Mouse (Mus musculus) small intestine, adult 10 weeks (tissue): ENCODE results near the gene Slc25a17. TPM values are rescaled to one million over a fixed set of nuclear protein-coding genes. Genes with fewer than 3 reads are reported as not detected.

Experiments
- polyA plus RNA-seq: library from polyadenylated mRNA; stranded (reverse); fragments of 350-450 nt; fragmentation: Illumina TruSeq; extraction: RNeasy Lipid Tissue Mini Kit (QIAGEN cat#74804); gene quantifications from one replicate; pipeline ENCODE4 v1.2.3, GENCODE M21; 2014; ENCODE audit warnings: low replicate concordance

The Slc25a17 gene
- polyA plus RNA-seq: 58.0 TPM

DNA sequence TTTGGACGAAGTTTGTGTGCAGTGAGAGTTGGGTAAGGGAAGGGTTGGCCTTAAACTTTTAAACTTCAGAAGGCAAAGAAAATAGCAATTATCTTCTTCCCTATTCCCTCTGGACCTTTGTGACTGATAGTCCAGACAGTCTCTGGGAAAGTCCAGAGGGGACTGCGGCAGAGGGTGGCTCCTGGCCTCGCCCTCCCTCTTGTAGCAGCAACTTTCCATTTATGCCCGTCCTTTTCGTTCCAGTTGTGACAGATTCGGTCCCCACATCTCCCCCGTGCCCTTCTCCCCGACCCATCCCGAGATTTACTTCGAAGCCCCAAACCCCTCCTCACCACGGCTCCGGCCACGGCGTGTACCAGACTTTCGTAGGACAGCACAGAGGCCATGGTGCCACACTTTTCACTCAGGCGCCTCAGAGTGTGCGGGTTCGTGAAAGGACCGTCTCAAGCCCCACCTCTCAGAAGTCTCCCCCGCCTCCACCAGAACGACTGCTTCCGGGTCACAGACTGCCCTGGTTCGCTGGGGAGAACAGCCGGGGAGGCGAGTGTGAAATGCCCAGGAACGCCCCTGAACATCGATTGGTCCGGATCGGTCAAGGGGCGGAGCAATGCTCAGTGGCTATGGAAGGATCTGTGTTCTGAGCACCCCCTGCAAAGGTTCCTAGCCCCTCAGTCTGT, at the start of gene Slc25a17:
TSS of gene Slc25a17 (minus strand) at position 468 of the 677 bp plus-strand sequence.

DNA sequence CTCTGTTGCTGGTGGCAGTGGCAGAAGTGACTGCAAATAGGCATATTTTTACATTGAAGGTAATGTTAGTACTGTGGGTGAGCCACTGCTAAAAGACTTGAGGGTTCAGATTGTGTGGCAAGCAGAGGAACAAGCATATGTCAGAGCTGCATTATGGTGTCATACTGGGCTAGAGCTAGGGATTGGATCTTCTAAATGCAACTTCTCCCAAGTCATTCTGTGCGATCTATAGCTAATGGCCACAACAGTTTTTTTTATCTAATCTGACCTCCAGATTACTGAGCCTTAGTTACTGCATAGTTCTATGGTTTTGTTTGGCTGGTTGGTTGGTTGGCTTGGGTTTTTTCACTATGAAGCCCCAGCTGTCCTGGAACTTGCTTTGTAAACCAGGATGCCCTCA, 47.6 kb upstream of the Slc25a17 start, which contains the start of gene Dnajb7:
TSS of gene Dnajb7 (minus strand) at position 101 of the 400 bp plus-strand sequence.

DNA sequence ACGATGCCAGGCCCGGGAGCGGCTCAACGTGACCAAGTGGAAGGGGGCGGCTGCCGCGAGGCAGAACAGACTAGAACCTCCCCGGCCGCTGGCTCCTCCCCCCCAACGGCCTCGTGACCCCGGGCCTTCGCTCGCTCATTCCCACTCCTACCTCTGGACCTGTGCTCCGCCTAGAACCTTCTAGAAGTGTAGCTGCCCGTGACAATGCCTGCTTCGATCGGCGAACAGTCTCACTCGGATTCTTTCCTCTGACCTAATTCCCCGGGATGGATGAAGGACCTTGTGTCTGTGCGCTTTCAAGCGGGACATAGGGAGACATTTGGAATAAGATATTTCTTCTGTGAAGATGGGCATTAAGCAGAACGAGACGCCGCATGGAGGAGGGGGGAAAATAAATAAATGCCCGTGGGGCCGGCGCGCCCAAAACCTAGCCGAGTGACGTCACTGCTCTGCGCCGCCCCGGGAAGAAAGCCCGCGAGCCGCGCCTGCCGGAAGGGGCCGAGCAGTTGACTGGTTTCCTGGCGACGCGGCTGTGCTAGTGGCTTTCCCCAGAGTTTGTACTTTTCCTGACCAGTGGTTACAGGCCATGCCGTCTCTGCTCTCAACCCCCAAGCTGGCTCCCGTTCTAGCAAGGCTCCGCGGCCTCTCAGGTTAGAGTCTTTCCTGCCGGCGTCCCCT, 39.2 kb upstream of the Slc25a17 start, which contains the start of the genes St13 and Xpnpep3:
TSS of gene St13 (minus strand) at position 440 of the 678 bp plus-strand sequence.
TSS of gene Xpnpep3 (plus strand) at position 501 of the 678 bp plus-strand sequence.

Other genes with a start within 250 kb of the Slc25a17 start
- gene Mrtfa, start 170.1 kb downstream of the Slc25a17 start, polyA plus RNA-seq: 0.48 TPM
- gene Mchr1, start 125.3 kb downstream of the Slc25a17 start, polyA plus RNA-seq: not detected
- 153 TPM for gene St13, start 39.3 kb upstream of the Slc25a17 start, polyA plus RNA-seq
- 3.7 TPM for gene Xpnpep3, start 39.3 kb upstream of the Slc25a17 start, polyA plus RNA-seq
- gene Dnajb7, start 47.5 kb upstream of the Slc25a17 start, polyA plus RNA-seq: 7.3 TPM
- gene Rbx1, start 105.5 kb upstream of the Slc25a17 start, polyA plus RNA-seq: 68.1 TPM
- 52.1 TPM for gene Ep300, start 224.5 kb upstream of the Slc25a17 start, polyA plus RNA-seq